Mouse (Mus musculus): ENCODE measurements around the gene Lsm14b.

Lsm14b gene

DNA sequence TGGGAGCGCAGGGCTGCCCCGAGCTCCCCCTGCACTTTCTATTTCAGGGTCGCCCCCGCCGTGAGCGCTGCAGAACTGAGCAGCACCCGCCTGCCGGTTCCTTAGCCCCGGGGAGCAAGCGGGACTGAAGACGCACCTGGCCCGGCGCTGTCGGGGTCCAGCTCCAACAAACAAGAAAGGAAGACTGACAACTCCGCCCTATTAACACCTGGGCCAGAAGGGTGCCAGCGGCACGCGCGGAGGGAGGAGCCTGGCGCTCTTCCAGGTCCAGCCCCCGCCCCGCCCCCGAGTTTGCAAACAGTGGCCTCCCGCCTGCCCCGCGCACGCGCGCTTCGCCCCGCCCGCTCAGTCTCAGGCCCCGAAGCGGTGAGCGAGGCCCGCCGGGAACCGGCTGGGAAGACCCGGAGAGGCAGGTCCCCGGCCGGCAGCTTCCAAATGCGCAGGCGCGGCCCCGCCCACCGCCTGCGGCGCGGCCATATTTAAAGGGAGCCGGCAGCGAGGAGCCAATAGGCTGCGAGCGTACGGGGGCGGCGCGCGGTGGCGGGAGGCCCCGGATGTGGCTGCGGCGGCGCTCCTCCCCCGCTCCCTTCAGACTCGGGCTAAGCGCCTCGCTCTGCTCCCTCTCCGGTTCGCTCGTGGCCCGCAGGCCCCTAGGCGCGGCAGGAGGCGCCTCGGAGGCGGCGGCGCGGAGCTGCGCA lies at the start of gene Lsm14b:
Gene Lsm14b, plus strand, starts transcription at position 587 of the 698 bp plus-strand sequence.
- DNase-seq, result peak; percentile 99

DNA sequence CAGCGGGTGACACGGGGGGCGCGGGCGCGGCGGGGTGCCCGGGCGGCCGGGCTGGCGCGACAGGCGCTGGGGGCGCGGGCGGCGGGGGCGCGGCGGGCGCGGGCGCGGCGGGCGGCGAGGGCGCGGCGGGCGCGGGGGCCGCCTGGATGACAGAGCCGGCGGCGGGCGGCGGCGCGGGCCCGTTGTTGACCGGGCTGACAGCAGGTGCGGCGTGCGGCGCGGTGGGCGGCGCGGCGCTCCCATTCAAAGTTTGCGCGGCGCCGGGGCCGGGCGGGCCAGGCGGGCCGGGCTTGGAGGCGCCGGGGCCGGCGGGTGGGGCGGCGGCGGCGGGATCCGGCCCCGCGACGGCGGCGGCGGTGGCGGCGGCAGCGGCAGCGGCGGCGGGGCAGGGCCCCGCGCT lies 48.9 kb upstream of the Lsm14b start:
- DNase-seq, result peak; percentile 54

DNA sequence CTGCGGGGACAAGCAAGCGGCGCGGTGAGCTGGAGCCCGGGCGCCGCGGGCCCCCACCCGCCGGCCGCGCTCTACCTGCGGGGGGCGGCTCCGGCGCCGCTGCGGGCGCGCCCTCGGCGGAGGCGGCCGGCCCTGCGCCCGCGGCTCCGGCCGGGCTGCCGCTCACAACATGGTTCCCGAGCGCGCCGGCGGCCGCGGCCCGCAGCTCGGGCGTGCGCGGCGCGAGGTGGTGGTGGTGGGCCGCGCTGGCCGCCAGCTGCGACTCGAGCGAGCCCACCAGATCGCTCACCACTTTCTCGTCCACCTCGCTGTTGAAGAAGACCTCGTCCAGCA lies 48.5 kb upstream of the Lsm14b start:
- no peak for DNase-seq

DNA sequence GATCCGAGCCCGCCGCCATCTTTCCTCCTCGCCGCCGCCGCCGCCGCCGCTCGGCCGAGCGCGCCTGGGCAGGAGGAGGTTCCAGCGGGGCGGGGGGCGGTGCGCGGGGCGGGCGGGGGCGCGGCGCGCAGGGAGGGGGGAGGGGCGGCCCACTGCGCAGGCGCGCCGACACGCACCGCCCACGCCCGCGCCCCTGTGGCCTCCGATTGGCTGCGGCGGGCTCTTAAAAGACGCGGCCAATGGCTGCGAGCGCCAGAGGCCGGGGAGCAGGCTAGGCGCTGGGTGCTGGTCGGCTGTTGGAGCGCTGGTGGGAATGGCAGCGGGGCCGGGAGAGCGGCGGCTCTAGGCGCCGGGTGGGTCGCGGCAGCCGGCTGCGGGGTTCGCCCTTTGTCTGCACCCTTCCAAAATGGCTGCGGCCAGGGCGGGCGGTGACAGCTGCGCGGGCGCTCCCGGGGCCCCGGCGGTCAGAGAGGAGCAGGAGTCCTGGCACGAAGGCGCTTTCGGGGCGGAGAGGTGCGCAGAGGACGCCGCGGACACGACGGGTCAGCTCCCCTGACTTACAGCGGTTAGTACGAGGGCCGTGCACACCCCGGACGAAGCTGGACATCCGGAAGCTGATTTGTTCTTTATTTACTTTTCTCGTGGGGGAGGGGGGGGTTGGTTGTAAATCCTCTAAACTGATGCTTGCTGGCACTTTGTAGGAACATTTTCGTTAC lies 48.0 kb upstream of the Lsm14b start, which contains the start of gene Taf4:
Gene Taf4, minus strand, starts transcription at position 19 of the 716 bp plus-strand sequence.
- peak; percentile 89 for DNase-seq

DNA sequence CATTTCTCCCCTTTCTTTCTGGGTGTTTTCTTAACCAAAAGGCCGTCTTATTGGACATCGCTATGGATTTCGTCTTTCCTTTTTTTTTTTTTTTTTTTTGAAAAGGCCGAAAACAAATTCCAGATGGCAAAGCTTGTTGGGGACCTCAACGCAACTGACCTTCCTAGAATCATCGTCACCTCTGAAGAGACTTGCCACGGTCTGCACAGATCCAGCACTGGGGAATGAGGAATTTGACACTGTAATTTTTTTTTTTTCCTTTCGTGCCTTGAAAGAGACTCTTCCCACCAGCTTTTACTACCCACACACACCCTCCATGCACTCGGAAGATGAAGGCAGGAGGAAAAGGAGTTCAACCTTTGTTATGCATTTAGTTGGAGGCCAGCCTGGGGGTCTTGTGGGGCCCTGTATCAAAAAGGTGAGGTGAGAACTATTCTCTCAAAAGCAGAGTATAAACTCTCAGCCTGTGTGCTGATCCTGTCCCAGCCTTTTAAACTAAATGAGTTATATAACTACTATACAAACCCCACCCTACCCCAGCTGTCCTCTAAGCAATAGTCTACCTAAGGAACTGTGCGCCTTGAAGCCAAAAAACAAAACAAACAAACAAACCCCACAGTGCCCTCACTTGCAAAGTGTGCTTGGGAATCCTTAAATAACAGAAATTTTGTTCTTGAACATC lies 47.3 kb upstream of the Lsm14b start:
- peak; percentile 78 for DNase-seq

DNA sequence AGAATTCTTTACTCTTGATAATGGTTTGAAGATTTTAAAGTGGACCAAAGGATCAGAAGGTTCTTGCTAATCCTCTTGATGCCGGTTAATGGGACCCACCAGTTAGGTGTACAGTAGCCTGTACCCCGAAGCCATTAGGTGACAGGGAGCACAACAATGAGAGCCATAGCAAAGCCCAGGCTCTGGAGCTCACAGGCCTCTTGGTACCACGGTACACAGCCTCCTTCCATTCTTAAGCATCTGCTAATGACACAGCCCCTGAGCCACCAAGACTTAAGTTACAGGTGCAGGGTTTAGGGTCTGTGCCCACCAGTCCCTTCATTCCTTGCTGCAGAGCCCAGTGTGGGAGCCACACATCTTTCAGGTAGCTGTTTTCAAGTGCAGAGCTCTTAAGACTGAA lies 46.5 kb upstream of the Lsm14b start:
- no peak for DNase-seq

DNA sequence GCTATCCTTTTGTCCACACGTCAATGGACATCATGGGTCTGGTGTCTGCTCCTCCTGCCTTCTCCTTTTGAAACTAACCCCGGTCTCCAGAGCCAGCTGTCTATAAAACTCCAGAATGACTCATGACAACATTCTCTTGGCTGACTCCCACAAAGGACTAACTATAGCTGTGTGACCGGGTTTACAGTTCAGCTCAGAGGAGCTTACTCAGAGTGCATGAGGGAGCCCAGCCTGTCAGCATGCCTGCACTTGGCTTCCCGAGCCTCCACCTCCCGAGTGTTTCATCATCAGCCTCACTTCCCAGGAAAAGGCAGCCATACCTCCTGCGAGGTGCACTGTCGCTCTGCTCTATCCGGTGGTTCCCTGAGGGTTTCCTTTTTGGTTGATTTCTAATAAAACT lies 45.0 kb upstream of the Lsm14b start:
- peak; percentile 38 for DNase-seq

DNA sequence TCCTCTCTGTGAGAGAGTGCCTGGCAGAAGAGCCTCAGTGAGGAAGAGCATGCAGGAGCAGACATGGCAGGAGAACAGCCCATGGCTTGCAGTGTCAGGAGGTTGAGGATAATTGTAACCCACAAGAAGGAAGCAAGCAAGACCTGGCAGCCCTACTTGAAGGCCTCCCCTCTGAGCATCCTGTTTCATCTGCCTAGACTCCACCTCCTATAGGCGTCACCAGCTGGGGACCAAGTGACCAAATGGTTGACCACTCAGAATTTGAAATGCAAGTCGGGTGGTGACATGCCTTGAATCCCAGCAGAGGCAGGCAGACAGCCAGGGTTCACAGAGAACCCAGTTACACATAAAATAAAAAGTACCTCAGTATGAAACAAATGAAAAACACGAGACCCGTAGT lies 44.2 kb upstream of the Lsm14b start:
- DNase-seq, result peak; percentile 38

DNA sequence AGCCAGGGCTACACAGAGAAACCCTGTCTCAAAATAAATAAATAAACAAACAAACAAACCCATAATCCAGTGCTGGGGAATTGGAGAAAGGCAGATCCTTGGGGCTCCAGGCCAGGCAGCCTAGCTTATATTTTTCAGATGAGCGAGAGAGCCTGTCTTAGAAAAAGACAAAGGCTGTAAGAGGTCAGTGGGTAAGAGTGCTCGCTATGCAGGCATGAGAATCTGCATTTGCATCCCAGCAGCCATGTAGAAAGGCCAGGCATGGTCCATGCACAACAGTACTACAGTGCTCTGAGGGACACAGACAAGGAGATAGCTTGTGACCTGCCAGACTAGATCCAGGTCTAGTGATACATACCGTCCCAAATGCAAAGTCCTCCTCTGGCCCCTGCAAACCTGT lies 42.1 kb upstream of the Lsm14b start:
- DNase-seq, result no peak

DNA sequence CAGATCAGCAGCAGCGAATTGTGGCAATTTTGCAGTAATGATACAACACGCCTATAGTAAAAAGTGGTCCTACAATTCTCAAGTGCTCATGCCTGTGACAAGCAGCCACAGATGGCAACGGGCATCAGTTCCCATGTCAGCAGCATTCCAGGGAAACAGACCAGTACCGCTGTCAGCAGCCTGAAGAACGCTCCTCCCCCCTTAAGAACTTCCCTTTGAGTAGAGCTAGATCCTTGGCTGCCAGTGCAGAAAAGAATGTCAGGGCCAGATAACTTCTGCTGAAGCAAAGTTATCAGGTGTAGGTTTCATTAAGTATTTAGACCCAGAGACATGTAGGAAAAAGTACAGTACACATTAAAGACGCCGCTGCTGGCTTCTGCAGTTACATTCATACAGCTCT lies 40.0 kb upstream of the Lsm14b start:
- DNase-seq, result no peak

DNA sequence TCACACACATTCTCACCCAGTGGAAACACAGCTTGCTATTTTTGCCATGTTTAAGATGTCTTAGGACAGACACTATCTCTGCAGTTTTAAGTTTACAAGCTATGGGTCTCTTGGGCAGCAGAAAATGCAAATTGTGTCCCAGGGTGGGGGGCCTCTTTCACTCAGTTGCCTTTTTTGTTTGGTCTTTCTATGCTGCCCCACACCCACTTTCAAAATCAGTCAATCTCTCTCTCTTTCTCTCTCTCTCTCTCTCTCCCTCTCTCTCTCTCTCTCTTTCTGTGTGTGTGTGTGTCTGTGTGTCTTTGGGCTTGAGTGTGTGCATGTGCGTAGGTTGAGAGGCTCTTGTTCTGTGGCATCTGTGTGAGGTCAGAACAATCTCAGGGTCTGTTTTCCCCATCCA lies 39.1 kb upstream of the Lsm14b start:
- DNase-seq, result no peak

DNA sequence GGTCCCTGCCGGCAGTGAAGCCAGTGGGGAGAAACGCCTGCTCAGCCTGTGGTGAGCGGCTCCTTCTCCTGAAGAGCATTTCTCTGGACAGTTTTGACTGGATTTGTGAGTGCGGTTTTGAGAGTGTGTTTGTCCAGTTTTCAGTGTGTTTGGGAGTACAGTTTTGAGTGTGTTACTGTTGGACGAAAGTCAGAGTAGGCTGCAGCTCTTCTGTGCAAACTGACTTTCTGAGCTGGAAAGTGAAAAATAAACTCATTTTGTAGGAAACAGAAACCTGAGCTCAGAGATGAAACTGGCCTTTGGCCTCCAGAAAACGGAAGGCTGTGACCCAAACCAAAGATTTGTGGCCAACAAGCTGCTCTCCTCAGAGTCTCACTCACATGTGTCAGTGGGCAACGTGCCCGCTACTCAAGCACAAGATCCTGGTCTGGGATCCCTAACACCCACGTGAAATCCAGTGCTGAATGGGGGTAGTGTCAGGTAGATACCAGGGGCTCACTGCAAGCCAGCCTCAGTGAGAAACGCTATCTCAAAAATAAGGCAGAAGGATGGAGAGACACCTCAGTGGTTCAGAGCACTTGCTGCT lies 38.3 kb upstream of the Lsm14b start:
- DNase-seq, result no peak

DNA sequence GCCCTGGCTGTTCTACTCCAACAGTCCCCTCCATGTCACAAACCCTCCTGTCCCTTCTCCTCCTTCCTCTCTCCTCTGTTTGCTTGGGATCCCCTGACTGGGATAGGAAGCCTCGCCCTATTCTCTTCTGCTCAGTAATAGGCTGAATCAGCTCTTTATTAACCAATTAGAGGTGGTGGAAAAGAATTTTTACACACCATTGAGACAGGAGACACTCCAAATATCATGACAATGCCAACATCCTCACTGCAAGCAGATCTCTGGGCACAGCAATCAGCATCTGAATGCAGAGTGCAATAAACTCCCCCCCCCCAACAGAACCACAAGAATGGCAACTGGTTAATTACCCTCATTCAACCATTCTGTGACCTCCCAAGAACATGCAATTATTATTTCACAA lies 35.7 kb upstream of the Lsm14b start:
- no peak for DNase-seq

DNA sequence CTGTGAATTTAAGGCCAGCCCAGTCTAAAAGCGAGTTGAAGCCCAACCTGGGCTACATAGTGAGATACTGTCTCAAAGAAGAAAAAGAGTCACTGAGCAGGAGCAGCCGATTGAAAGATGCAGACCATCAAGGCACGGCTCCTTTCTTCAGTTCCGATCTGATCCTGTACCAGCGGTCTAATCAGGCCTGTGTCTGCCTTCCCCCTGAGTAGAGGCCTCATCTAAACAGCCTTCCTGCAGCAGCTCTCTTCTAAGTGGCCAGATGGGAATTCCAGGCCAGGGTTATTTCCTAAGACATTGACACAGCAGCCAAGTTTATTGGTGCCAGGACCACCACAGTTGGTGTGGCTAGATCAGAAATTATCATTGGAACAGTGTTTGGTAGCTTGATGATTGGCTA lies 31.7 kb upstream of the Lsm14b start:
- DNase-seq, result no peak

DNA sequence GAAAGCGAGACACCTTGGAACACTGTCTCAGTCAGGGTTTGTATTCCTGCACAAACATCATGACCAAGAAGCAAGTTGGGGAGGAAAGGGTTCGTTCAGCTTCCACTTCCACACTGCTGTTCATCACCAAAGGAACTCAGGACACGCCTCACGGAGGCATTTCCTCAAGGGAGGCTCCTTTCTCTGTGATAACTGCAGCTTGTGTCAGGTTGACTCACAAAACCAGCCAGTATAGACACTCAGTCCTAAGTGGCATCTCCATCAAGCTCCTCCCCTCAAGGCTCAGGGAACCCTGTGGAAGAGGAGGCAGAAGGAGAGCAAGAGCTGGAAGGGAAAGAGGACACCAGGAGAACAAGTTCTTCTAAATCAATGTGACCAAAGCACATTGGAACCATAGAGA lies 26.4 kb upstream of the Lsm14b start:
- DNase-seq, result no peak

DNA sequence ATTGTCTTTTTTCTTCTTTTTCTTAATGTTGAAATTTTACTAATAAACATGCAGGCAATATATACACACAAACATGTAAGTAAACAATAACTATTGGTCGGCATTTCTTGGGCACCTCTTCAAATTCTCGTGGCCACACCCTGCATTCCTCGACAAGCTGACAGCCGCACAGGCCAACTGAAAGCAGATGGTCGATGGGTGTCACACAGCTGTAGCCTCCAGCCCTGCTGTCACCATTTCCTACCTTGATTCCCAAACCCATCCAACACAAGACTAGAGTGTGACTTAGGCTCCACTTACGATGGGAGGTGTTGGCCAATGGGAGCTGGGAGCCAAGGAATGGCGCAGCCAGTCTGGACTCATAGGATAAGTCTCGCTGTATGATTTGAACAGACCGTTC lies 23.2 kb upstream of the Lsm14b start:
- no peak for DNase-seq

DNA sequence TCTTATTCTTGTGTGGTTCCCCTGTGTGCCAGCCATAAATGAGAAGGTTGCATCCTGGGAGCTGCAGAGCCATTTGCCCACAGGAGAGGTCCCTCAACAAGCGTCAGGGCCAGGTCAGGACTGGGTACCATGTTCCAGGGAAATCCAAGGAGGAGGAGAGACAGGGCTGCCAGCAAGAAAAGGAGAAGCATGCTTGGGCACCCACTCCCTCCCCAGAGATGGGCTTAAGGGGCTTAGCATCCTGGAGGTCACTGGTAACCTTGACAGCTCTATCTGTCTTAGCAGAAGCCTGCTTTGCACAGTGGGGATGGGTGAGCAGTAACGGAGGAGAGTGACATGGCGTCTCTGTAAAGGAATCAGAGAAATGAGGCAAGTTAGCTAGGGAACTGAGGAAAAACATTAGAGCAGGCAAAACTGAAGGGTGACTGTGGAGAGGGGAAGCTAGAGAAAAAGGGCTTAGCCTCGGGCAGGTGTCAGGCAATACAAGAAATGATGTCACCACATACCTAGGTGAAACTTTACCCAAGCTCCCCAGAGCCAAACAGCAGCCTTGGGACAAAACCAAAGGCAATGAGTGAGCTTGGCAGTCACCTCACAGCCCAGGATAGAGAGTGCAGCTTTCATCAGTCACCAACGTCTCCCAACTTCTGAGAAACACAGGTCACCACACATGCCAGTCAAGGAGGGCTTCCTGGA lies 19.0 kb upstream of the Lsm14b start:
- DNase-seq, result no peak

DNA sequence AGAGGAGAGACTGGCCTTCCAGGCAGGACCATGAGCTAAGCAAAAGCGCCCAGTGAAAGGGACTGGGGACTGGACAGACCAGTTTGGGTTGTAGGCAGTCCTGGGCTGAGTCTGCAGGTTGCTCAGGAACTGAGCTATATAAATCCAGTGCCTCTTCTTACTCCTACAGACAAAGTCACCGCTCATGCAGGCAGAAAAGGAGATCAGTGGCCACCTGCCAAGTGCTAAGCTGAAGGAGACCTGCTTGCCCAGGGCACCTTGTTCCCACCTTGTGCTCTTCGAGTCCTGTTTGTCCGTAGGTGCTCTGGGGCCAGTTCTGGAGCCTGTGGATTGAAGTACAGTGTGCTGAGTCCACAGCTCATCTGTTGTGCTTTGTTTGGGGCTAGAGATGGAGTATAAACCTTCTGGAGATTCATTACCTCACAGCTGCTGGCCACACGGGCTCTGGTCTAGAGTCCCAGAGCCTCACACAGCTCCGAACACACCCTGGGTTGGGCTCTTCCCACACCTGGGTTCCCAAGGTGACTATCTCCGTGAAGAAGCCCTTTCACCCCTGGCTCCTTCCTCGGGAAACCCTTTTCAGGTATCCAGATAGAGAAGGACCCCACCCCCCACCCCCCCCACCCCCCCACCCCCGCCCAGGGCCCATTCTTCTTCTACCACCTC lies 18.3 kb upstream of the Lsm14b start:
- no peak for DNase-seq

DNA sequence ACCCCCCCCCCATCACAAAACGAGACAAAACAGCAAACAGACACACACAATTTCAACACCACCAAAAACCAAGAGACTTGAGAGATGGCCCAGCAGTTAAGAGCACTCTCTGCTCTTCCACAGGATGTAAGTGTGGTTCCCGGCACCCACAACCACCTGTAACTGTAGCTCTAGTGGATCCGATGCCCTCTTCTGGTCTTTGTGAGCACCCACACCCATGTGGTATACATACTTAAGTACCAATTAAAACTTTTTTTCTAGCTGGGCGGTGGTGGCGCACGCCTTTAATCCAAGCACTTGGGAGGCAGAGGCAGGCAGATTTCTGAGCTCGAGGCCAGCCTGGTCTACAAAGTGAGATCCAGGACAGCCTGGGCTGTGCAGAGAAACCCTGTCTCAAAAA lies 14.1 kb upstream of the Lsm14b start:
- no peak for DNase-seq

DNA sequence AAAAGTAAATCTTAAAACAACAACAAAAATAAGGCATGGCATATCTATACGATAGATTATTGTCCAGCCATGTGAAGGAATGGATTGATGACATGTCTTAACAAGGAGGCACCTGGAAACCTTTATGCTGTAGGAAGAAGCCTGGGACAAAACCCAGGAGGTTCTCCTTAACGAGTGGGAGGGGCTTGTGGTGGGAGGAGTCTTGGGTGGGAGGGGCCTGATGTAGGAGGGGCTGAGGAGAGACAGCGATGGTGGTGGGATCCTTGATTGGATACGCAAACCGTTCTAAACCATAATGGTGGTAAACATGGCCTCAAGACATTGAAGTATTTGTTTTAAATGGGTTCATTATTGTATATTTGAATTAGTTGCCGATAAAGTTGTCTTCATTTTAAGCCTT lies 13.4 kb upstream of the Lsm14b start:
- DNase-seq, result no peak

DNA sequence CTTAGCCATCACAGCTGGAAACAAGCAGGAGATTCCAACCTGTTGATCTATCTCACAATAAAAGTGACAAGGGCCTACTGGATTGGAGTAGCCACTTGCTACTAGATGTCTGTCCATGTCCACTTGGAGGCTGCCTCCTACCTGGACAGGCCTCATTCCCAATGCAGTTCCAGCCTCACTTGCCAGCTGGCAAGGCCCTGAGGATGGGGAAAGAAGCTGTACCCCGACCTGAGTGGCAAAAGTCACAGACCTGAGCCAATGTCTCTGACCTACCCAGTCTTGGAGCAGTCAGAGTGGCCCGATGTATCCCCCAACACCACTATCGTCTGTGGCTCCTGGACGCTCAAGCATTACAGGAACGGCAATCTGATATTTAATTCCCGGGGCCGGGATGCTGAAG lies 11.1 kb upstream of the Lsm14b start:
- no peak for DNase-seq

DNA sequence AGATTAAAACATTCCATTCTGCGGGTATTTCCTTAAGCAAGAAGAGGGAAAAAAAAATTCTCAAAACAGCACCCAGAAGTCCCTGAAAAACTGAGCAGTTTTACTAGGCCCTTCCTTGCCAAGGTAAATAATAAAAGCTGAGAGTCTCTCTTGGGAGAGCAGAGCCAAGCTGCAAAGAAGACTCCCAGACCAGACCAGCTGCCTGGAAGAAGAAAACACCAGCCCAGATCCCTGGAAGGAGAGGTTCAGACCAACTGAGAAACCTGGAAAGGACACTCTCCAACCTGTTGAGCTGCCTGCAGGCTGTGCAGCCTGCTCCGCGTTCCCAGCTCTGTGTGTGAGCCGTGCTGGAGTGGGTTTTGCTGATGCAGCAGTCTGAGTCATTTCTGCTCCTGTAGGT lies 7.2 kb upstream of the Lsm14b start:
- DNase-seq, result peak; percentile 6

DNA sequence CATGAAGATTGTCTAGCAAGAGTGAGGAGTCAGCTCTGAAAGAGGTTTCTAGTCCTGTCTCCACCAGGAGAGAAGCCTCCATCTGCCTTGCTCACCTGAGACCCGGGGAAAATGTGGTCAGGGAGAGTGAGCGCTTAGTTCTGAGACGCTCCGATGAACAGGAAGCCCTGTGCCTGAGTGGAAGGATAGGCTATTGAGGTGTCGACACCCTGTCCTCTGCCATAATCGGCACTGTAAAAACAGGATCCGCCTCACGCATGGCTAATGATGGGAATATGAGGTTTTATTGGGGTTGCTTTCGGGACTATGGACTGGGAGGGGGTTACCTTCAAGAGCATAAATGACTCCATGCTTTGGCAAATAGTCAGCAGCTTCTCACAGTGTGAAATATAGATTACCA lies 6.2 kb upstream of the Lsm14b start:
- DNase-seq, result no peak
